Mouse (Mus musculus): ENCODE data around the gene Ostf1.
"Not testable (repeated sequence)": the region's sequence is repeated elsewhere in the genome, so short reads cannot be mapped to it uniquely, and the experiment has no call there.

The Ostf1 gene

DNA sequence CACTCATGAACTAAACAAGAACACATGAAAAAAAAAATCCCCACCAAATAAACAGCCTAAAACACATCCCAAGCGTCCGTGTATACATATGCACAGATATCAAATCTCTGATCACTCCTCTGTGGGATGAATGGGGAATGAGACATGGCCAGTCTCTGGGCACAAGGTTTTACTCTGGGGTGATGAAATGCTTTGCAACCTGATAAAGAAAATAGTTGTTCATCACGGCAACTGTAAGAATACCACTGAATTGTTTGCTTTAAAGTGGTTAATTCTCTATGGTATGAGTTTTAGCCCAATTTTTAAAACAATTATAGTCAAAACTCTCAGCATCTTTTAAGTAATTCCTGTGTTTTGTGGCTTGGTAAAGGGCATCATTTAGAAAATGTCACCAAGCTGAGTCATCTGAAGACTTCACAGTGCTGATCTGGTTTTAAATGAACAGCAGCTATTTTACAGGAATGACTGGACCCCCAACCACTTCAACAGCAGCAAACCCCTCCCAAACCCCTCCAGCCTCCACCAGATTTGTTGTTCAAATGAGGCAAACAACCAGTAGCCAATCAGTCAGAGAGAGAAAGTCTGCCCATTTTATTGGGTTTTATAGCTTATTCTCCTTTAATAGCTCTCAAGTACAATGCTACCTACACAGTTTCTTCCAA, 33.2 kb downstream of the Ostf1 start:
- DNase-seq (ENCODE audit: low spot score), result no peak

DNA sequence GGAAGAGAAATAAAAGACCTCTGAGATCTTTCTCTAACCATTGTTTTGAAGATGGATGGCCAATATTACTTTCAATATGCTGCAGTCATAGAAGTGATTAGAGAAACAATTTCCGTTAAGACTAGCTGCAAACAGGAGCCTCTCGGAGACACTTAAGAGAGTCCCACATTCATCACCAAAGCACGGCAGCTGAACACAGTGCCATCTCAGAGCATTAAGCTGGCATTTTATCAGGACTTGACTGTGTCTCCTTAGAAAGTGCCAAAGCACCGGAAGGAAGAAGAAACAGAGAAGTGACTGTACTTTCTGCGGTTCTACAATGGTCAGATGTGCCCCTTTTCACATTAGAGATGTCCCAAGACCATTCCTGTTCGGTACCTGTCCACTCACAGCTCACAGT, 33.9 kb downstream of the Ostf1 start:
- no peak for DNase-seq (ENCODE audit: low spot score)

DNA sequence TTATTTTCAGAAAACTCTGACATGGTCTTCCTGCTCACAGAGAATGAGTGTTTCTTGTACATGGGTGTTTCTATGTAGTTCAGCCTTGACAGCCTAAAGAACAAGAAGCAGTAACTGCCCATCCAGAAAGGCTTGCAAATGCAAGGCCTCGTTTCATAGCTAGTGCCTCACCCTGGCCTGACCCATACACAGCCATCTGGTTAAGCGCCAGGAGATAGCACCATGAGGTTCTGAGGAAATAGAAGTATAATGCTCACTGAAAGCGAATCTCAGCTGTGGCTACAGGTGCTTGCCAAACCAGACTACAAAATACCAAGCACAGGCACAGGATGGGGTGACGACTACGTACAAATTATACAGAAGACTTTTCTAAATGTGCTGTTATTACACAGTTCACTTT, 34.7 kb downstream of the Ostf1 start:
- no peak for DNase-seq (ENCODE audit: low spot score)

DNA sequence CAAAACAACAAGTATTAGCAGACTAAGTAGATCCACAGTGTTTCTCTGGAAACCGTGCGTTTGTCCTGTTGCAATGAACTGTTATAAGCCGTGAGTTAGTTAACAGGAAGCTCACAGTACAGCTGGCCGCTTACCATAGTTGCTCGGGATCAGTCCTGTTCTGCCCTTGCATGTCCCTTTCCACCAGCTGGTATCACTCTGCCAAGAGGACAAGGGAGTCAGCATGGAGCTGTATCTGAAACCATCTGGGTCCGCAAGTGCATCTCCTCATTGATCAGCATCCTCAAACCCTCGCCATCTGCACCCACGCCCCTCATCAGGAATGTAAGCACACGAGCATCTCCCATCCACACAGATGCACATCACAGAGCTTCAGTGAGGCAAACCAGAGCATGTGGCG, 37.9 kb downstream of the Ostf1 start:
- no peak for DNase-seq (ENCODE audit: low spot score)

DNA sequence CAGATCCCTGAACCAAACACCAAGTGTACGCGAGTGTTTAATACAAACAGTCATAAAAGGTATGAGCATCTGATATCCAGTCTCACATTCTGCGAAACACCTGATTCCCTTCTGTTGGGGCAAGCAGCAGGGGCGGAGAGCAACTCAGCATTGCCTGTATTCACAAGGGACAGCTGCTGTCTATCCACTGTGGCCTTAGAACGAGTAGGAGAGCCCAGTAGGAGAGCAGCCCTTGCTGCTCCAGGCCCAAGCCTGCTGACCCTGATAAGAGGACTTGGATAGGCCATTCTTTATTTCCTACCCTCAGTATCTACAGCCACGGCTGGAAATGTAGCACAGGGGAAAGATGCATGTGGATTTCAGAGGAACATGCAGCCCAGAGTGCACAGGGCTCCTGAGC, 38.7 kb downstream of the Ostf1 start:
- DNase-seq (ENCODE audit: low spot score), result no peak

DNA sequence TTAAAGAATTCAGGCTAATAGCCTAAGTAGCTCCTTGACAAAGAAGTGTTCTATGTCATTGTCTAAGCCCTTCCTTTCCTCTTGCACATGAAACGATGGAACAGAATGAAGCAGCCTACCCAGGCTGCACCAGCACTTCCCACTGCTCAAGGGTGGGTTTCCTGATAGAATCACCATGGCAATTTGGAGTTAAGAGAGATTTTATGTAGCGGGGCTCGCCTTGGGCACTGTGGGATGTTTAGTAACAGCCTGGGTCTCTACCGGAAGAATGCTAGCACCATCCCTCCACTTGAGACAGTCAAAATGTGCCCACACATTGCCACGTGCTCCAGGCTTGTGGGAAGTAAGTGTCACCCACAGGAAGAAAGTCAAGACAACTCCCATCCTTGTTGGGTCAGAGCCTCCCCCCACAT, 40.7 kb downstream of the Ostf1 start:
- DNase-seq (ENCODE audit: low spot score), result no peak

DNA sequence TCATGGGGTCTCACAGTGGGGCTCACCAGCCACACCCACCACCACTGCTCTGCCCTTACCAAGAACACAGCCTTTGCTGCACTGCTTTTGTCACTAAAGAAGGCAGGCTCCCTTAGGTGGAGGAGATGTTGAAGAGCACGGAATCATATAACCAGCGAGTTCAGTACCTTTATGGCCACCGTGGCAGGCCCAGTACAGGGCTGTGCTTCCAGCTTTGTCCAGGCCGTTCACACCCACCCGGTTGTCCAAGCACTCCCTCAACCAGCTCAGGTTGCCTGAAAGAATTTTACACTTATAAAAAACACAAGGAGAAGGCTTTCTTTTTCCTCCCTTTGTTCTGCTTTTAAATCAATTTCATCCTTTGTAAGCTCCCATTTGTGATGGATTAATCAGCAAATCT, 41.4 kb downstream of the Ostf1 start:
- DNase-seq (ENCODE audit: low spot score), result no peak

DNA sequence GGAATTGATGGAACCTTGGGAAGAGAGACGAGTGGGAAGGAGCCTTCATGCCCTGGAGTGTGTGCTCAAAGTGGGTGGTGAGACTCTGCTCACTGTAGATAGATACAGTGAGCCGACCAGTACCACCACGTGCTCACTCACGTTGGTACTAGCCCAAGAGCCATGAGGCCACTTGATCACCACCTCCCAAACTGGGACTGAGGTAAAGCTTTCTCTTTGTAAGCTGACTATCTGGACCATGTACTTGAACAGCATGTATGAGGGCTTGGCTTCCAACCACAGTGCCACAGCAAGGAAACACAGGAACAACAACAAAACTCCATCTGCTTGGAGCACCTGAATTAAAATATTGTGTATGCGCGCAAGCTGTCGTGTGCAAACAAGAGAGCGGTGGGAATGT, 42.3 kb downstream of the Ostf1 start:
- no peak for DNase-seq (ENCODE audit: low spot score)

DNA sequence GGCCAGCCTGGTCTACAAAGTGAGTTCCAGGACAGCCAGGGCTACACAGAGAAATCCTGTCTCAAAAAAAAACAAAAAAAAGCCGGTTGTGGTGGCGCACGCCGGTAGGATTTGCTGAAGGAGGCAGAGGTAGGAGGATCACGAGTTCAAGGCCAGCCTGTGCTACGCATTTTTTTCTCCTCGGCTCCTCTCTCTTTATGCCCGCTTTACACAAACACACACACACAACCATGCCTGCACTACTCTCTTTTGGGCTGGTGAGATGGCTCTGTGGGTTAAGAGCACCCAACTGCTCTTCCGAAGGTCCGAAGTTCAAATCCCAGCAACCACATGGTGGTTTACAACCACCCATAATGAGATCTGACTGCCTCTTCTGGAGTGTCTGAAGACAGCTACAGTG, 42.8 kb downstream of the Ostf1 start:
- DNase-seq (ENCODE audit: low spot score), result not testable (repeated sequence)

DNA sequence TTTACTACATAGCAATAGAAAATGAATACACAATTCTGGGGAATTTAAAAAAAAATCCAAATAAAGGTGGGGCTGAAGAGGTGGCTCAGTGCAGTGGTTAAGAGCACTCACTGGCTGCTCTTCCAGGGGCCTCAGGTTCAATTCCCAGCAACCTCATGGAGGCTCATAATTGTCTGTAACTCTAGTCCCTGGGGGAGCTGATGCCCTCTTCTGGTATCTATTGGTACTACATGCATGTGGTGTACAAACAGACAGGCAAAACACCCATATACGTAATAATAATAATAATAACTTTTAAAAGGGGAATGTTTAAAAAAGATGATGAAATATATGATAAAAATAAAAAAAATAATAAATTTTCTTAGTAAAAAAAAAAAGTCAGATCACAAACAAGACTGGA, 43.4 kb downstream of the Ostf1 start:
- no peak for DNase-seq (ENCODE audit: low spot score)

DNA sequence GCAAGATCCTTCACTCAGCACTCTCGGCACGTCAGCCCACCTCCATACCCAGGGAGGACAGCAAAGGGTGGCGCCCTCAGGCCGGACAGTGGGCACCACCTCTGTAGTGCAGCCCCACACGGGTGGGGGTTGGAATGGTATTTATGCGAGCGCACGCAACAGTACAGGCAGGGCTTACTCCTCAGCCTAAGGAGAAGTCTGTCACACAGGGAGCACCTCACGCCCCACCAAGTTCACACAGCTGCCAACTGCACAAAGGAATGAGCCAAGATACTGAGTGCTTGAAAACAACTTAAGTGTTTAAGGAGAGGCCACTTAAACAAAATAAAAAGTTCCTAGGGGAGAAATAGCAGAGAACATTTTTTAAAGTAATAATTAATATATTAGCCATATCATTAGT, 44.5 kb downstream of the Ostf1 start:
- no peak for DNase-seq (ENCODE audit: low spot score)

DNA sequence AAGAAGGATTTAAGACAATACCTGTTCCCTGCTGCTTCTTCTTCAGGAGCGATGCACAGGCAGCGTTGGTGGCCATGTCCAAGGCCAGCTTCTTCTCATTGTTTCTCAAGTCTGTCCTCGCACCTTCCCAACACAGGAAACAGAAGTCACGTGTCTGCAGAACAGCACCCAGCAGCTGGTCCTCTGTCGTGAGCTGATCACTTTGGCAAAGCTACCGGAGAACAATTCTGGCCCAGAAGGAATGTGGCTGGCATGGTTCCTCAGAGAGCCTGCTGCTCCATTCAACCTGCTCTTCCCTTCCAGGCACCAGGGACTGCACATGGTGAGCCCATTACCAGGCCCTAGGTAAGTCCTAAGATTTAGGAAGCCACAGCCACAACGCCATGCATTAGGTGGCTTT, 47.0 kb downstream of the Ostf1 start:
- DNase-seq (ENCODE audit: low spot score), result no peak

DNA sequence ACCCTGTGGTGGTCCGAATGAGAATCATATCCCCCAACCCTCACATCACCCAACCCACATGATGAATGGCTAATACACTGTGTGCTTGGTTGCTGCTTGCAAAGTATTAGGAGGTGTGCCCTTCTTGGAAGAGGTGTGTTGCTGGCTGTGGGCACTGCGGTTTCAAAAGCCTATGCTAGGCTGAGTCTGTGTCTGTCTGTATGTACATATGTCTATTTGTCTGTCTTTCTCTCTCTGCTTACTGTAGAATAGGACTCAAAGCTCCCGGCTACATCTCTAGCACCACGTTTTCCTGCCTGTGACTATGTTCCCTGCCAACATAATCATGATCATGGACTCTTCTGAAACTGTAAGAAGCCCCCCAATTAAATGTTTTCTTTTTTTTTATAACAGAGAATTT, 47.9 kb downstream of the Ostf1 start:
- DNase-seq (ENCODE audit: low spot score), result no peak

DNA sequence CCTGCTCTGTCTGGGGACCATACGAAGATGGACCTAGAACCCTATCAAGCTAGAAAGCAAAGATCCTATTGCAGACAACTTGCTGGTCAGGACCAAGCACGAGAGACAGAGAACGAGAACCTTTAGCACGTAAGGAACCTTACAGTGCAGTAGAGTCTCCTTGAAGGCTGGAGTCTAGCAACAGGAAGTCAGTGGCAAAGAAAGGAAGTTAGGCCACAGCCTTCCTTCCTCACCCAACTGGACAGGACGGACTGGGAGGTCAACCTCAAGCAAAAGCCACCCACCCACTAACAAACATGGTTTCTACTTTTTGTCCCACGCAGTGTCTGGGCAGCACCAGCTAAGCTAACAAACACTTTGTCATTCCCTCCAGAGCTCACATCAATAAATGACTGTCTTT, 48.7 kb downstream of the Ostf1 start:
- no peak for DNase-seq (ENCODE audit: low spot score)

DNA sequence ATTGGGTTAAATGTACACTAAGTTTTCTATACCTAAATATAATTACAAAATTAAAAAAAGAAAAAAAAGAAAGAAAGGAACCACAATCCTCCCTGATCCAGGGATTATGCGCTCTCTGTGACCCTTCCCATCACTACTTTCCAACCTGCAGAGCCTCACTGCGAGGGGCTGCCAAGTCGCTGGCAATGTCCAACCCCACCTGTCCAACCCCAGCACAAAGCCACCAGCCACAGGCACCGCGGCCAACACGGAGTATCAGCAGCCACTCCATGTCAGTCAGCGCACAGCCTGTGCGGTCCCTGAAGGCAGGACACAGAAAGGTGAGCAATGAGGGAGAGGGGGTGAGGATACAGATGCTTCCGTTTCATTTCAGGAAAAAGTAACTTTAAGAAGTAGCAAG, 49.4 kb downstream of the Ostf1 start:
- no peak for DNase-seq (ENCODE audit: low spot score)

DNA sequence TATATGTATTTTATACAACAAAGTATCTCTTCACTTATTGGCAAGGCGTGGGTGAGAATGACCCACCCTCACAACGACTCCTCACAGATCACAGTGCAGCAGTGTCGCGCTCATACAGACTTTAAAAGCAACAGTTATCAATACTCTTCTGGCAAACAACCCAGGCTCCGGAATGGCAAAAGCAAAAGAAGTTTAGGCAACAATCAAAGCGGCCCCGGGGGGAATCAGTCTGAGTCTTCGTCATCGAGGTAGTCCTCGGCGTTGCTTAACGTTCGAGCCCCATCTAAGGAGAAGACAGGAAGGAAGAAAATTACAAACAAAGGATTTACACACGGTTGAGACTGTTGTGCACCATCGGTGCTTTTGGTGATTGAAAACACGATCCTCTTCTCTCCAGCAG, 50.6 kb downstream of the Ostf1 start:
- DNase-seq (ENCODE audit: low spot score), result no peak

DNA sequence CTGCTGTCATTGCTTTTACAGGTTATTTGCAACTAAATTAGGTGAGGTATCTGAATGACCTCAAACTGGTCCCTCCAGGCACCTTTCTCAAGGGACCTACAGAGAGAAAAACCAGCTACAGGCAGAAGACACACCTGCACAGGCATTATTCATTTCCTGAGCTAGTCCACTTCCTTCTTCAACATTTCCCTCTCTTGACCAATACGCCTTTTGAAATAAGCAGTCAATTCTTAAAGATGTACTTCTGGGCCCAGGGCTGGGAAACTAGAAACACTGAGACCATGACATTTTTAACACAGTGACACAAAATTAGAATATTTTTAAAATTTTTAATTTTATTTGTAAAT, 52.6 kb downstream of the Ostf1 start:
- DNase-seq (ENCODE audit: low spot score), result no peak

DNA sequence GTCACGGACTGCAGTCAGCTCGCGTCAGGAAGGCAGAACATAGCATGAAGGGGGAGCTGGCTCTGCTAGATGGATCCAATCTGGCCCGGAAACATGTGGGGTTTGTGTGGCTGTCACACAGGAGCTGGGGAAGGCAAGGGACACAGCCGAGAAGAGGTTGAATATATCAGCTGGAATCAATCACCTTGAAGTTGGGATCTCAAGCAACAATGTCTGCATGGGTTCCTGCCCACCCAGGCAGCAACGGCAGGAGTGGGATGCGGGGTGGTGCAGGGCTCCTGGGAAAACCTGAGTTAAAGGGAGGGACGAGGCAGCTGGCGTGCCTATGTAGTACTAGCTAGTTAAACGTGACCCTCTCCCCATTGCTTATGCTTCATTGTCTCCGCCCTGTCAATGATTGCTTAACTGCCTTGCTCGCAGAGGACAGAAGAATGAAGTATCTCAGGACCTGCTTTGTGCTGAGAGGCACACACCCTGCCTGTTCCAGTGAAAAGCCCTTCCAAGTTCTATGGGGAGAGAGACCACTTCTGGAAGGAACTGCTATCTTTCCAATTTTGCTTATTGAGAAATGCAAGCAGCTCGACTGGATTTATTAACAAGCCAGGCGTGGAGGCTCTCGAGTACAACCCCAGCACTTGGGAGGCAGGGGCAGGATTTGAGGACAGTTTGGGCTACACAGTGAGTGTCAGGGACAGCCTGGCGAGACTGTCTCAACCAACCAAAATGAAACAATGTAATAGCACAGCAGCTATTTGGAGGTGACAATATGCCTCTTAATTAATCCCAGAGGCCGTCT, 53.2 kb downstream of the Ostf1 start:
- no peak for DNase-seq (ENCODE audit: low spot score)

DNA sequence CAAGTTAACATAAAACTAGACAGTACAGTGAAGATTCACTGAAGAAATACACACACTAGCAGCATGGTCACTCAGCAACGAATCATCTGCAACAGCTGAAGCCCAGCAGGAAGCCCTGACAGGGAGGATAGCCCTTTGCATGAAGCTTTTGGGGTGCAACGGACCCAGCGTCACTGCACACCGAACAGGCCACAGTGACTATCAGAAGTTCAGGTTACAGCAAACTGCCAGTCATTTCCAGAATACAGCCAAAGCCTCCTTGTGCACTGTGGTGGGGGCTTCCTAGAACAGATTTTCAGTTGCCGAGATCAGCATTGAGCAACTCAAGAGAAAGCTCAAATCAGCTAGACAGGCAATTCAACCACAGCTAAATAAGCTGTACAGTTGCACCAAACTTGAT, 54.3 kb downstream of the Ostf1 start:
- DNase-seq (ENCODE audit: low spot score), result no peak

DNA sequence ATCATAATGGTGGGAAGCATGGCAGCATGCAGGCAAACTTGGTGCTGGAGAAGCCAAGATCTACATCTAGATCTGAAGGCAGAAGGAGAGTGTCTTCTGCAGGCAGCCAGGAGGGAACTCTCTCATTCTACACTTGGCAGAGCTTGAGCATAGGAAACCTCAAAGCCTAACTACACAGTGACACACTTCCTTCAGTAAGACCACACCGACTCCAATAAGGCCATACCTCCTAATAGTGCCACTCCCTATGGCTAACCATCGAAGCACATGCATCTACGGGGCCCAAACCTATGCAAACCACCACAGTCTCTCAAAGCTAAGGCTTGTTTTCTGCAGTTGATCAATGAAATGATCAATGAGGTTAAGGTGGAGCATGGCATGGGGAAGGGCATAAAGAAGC, 55.7 kb downstream of the Ostf1 start:
- DNase-seq (ENCODE audit: low spot score), result no peak

DNA sequence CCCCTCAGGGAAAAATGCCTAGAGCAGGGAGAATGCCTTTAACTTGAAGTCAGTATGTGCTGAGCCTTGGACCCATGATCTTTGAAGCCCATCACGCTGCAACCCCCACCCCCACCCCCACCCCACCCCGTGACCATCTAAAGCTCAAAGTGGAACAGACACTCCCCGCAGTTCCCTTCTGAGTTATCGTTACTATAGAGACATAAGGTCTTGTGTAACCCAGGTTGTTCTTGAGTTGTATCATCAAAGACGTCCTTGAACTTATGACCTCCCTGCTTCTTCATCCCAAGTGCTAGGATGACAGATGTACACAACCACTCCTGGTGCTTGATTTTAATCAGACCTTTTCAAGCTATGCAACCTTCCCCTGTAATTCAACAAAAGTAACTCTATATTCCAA, 57.7 kb downstream of the Ostf1 start:
- DNase-seq (ENCODE audit: low spot score), result no peak

DNA sequence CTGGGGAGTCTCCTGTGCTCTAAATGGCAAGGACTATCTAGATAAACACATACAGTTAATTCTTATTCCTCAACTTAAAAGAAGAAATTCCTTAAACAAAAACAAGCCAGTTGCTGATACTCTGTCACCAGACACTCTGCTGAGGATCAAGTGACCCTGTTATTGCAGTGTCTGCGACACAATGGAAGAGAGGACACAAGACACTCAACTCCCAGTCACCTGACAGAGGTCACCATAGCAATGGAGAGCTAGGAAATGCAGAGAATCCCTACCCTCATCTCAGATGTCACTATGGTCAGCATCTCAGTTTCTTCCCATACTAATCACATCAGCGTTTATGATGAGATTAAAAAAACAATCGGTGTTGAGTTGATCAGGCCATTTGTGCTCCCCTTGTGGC, 58.2 kb downstream of the Ostf1 start:
- no peak for DNase-seq (ENCODE audit: low spot score)

DNA sequence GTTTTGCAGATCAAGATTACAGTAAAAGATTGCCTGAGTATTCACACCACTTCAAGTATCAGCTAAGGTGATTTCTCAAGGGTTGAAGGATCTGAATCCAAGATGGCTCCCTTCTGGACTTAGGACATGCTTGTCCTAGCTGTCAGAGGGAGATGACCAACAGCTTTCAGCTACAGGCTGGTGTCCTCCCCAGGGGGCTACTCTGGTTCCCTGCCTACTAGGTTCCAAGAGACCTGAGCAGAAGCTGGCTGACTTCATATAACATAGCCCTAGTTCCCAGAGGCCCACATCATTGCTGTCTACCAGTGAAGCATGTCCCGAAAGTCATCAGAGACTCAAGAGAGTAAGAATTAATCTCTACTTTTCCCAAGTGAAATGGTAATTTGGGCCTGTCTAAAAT, 62.1 kb downstream of the Ostf1 start:
- DNase-seq (ENCODE audit: low spot score), result no peak

DNA sequence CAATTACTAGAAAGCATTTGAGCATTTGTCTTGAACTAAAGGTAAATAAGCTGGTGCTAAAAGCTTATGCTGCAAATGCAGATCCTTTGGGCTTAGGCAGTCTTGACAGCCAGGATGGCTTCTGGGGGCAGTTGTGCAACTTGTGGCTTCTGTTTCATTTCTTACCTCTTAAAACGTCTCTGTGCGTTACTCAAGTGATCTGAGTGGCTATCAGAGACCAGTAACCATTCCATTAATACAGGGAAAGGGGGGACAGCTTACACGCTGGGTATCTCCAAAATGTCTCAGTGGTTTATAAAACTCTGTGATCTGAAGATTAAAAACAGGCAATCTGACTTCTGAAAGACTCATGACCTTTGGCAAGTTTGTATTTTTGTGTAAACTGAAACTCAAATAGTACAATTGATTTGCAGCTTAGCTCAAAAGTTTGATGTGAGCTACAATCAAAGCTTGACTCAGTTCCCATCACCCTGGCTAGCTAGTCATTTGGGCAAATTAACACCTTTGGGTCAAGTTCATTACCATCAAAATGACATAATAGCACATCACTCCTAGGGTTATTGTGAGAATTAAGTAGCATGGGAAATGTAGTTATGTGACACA, 62.7 kb downstream of the Ostf1 start:
- no peak for DNase-seq (ENCODE audit: low spot score)
